Mouse (Mus musculus) lung, postnatal 0 days (tissue): Measurements from ENCODE around the gene Dnajc4.

Experiments
- CTCF ChIP-seq: IDR thresholded peaks from 2 replicates; pipeline ENCODE4 v1.5.1; 2016; ENCODE audit warnings: antibody characterized with exemption, mild to moderate bottlenecking
- EP300 ChIP-seq: IDR thresholded peaks from 2 replicates; pipeline ENCODE4 v1.6.1; 2016; ENCODE audit warnings: antibody characterized with exemption, mild to moderate bottlenecking, control low read depth

GRCm38 (mm10) chr19:6971644-6972043 is 20.7 kb downstream of the Dnajc4 start:
- TF ChIP-seq CTCF (no peak), EP300 (no peak)
